Mouse (Mus musculus) right cerebral cortex, adult 2 months (tissue): ENCODE data around the gene Bcl2.
A peak's percentile ranks its signal among the peaks of the same experiment; 100 is the strongest.

Experiments
- DNase-seq, 2 experiments: peaks; one replicate each; pipeline ENCODE4 v3.0.0; 2021 to 2022; ENCODE audit warnings: low spot score in 2 of 2

The Bcl2 gene

DNA sequence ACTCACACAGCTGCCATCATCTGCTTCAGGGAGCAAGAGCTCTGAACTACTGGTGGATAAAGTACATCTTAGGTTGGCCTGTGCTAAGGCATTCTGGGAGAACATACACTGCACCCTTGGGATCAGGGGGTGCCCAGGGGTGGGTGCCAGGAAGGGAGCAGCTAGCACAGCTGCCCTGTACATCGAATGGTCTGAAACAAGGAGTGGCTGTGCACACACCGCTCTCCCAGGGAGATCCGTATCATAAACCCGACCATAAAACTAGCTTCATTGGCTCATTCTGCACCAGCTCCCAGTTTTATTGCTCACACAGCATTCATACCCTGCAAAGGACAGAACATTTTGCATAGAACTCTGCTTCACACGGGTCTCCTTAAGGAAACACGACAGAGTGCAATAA is 127.3 kb downstream of the Bcl2 start:
- DNase-seq, result no peak

DNA sequence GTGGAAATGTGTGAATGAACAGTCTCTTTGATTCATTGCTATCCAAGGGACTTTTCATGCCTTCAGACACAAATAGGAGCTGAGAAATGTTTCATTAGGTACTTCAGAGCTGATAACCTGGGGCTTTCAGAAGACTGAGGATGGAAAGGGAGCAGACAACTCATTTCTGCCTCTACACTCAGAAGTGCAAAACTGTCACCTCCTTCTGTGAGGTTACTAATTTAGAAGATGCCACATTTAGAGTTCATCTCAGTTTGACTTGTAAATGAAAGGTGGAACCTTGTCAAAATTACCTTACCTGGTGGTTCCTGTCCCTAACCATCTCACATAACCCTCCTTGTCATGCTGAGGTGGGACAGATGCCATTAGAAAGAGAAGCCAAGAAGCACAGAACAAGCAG is 128.7 kb downstream of the Bcl2 start:
- no peak for DNase-seq

DNA sequence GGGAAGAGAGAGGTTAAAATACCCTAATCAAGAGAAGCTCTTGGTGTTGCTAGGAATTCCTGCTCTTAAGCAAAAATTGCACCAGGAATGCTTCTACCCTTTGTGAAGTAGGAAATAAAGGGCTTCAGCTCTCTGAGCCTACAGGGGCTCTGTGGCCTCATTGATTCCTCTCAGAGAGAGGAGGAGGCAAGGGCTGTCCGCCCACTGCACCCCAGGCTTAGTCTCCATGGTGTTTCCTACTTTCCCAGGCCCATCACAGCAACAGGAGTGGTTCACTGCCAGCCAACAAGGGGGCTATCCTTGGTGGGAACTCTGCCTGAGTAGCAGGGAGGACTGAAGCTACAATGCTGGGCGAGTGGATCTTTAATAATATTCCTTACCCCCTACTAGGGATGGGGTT is 129.2 kb downstream of the Bcl2 start:
- DNase-seq, result no peak

GRCm38 (mm10) chr1:106584273-106584672 is 129.8 kb downstream of the Bcl2 start:
- no peak for DNase-seq

DNA sequence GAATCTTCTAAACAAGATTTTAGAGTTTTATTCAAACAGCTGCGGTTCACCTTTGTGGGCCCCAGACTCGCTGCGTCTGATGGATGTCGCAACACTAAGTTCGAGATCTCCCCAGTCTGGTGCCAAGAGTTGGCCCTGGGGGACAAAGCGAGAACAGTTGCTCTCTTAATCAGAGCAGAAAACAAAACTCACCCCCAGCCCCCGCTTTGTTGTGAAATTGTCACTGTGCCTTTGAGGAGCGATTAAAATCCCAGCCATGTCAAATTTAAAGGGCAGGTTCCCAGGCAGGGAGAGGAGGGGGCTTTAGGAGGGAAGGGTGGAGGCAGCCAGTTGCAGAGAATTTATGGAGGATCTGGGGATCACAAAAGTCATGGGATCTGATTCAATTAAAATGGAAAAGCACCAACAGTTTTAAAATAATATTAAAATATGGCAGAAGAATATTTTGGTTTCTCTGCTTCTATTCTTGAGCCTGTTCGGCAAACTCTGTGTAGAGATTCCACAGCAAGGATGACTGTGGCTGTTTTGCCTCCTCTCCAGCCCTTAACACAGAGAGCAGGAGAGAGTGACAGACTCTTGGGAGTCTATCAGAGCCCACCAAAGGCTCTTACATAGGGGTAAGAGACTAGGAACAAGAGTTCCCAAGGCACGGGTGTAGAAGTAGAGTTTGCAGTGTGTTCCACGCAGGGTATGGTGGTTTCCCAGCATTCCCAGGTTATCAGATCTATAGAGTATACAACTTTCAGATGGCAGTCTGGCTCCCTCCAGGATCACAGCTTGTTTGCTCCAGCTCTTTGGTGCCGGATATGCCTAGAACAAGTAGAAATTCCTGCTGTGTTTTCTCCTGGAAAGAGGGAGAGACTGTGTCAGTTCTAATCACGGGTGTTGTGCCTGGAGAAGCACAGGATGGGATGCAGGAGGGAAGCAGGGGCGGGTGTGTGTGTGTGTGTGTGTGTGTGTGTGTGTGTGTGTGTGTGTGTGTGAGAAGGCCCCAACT is 130.5 kb downstream of the Bcl2 start:
- no peak for DNase-seq

- no peak for DNase-seq
Measured at GRCm38 (mm10) chr1:106582810-106583209, 131.3 kb downstream of the Bcl2 start.

GRCm38 (mm10) chr1:106581812-106582211 is 132.3 kb downstream of the Bcl2 start:
- DNase-seq, result no peak

GRCm38 (mm10) chr1:106579768-106580167 is 134.3 kb downstream of the Bcl2 start:
- no peak for DNase-seq

DNA sequence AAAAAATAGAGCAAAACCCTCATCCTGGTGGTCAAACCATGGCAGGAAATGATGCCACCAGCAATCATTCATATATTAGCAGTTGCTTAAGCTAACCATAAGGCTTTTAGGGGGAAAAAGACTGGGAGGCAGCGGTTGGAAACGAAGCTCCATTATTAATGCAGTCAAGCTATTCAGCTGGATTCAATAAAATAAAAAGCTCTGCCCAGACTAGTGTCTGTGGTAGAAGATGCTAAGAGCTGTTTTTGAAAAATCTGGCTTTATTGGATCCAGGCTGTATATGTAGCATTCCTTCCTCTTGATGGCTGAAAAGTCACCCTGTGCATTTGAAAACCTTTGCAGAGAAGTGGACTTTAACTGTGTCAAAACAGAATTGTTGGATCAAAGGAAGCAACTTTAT is 141.6 kb downstream of the Bcl2 start:
- DNase-seq, result no peak

GRCm38 (mm10) chr1:106570870-106571269 is 143.2 kb downstream of the Bcl2 start:
- no peak for DNase-seq

DNA sequence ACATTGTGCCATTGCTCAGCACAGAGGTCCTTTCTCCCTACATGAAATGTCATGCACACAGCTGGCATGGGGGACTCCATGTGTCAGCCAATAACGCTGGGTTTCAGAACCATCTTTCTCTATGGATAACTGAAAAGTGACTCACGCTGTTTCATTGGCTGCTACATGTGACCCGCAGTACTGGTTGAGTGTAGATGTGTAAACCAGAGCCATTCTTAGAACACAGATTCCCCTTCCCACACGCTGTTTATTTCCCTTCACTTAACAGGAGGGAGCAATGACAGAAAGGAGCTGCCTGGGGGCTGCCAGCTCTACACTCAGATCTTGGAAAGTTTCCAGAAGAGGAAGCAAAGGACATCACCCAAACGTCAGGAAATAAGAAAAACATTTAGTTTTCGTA is 143.7 kb downstream of the Bcl2 start:
- peak; percentile 14 to 26 for DNase-seq

DNA sequence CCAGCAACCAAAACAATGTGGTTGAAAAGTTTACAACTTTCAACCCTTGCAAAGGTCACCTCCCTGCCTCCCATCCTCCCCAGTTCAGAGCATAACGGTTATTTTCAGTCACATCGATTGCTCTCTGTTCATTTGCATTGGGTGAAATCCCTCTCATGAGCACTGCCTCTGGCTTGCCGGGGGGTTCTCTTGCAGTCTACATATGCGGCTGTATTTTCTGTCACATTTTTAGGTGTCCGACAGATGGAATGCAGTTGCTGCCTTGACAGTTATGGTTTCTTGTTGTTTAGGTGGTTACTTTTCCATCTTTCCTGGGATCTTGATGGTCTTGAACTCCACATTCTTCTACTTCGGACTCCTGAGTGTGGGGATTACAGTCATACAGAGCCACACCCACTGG is 144.4 kb downstream of the Bcl2 start:
- no peak for DNase-seq

DNA sequence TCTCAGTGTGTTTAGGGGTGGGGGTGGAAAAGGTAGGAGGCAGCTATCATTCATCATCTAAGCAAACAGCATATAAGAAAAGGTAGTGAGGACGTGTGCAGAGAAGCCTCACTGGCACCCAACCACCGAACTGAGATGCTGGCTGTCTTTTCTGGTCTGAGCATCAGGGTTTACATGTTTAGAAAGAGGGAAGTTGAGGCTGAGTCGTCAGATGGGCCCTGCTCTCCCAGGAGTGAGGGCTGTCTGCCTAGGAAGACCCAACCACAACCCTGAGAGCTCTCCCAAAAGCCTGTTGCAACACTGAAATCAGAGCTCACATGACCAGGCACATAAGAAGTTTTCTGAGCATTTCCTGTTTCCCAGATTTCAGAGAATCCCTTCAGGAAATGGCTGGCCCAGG is 145.2 kb downstream of the Bcl2 start:
- no peak for DNase-seq

- DNase-seq, result no peak
Measured at GRCm38 (mm10) chr1:106567506-106567905, 146.6 kb downstream of the Bcl2 start.

DNA sequence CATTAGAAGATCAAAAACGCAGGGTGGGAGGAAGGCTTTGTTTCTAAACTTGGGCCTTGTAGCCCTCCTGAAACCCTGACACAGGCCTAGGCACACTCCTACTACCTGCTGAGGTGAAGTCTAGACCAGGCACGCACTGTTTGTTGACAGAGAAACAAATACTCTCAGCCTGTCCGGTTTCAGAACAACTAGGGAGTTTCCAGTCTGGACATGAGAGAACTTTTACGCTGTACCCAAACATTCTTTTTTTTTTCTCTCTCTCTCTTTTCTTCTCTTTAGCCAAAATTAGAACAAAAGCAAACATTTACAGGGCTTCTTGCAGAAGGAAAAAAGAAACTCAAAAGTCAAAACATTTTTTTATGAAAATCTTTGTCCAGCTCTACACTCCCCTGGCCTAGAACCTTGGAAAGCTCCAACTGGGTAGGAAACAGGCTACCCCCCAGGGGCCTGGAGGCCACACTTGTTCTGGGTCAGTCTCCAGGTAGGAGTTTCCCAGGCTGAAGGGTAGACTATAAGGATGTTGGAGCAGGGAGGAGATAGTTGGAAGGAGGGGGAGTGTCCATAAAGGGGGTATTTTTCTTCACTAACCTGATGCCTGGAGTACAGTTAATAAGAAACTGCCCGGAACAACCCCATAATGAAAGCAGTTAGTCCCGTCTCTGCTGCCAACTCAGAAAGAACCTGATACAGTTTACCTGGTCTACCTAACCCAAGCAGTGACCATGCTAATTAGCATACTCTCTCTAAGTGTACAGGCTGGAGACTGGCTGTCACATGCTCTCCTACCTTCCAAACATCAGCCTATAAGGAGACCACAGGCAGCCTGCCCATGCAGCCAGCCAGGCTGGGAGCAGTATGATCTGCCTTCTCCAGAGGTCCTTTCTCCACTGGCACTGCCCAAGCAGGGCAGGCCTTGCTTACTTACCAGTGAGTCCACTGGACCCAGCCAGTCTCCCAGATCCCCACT is 147.7 kb downstream of the Bcl2 start:
- DNase-seq, result no peak

- no peak for DNase-seq
Measured at GRCm38 (mm10) chr1:106565238-106565637, 148.8 kb downstream of the Bcl2 start.

DNA sequence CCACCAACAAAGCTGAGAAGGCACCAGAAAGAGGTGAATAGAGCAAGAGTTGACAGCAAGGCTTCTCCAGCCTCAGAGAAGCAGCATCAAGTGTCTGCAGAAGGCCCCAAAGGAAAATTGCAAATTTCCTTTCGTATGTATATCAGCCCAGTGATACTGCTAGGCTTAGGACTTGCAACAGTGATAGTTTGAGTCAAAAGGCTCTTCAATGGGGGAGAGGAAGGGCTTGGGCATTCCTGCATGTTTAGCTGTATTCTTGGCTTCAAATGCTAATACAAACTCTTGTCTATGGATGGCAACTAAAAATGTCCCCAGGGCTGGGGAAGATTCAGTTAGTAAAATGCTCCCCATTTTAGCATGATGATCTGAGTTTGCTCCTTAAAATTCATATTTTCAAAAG is 149.6 kb downstream of the Bcl2 start:
- DNase-seq, result no peak

DNA sequence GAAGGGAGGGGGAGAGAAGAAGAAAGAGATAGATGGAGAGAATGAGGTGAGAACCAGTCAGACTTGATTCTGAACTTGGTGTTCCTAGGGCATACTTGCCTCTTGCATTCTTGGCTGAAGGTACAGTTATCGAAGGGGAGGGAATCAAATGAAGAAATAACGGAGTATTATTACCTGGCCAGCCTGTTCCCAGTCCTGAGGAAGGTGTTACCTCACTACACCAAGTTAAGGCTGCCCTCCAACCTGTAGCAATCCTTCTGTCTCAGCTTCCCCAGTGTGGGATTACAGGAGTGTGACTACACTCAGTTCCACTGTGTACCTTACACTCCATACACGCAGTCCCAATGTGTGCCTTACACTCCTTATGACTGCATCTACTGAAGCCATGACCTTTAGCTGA is 151.3 kb downstream of the Bcl2 start:
- no peak for DNase-seq

GRCm38 (mm10) chr1:106561085-106561760 is 152.9 kb downstream of the Bcl2 start:
- DNase-seq, result no peak

- DNase-seq, result no peak
Measured at GRCm38 (mm10) chr1:106560105-106560504, 154.0 kb downstream of the Bcl2 start.

- no peak for DNase-seq
Measured at GRCm38 (mm10) chr1:106559116-106559605, 154.9 kb downstream of the Bcl2 start.
